Mouse (Mus musculus) CH12.LX (cell line): ENCODE results near the gene Rrbp1. TPM values are rescaled to one million over a fixed set of nuclear protein-coding genes. Genes with fewer than 3 reads are reported as not detected.

Experiments
- DNase-seq: peaks from one replicate; pipeline ENCODE4 v3.0.0-alpha.2; 2013; ENCODE audit errors: extremely low read depth
- H3K27ac ChIP-seq: 2 replicates; pipeline ENCODE4 v1.5.1; 2012; ENCODE audit warnings: low read depth, mild to moderate bottlenecking, control low read depth, moderate library complexity; ENCODE audit not compliant: insufficient read depth
- H3K27me3 ChIP-seq: replicated peaks from 2 replicates; pipeline ENCODE3; 2012; ENCODE audit warnings: inconsistent platforms
- H3K36me3 ChIP-seq, 2 experiments: replicated peaks in 1 of 2; 2 replicates each; pipeline versions ENCODE3 to v1.6.1; 2012; ENCODE audit warnings: inconsistent platforms in 1 of 2, low read length in 1 of 2, mild to moderate bottlenecking in 1 of 2, mixed read lengths in 1 of 2, moderate library complexity in 1 of 2; ENCODE audit not compliant: control insufficient read depth in 1 of 2, insufficient read depth in 1 of 2
- H3K4me1 ChIP-seq, 2 experiments: 2 replicates each; pipeline ENCODE4 v1.6.1; 2012; ENCODE audit warnings: inconsistent platforms in 1 of 2, moderate library complexity in 1 of 2; ENCODE audit not compliant: insufficient read depth in 2 of 2, control insufficient read depth in 1 of 2
- H3K4me2 ChIP-seq: 2 replicates; pipeline ENCODE4 v1.6.1; 2012; ENCODE audit warnings: low read depth, mild to moderate bottlenecking, control low read depth; ENCODE audit not compliant: poor library complexity, insufficient read depth, severe bottlenecking
- H3K4me3 ChIP-seq, 3 experiments: fragments of 150-350 bp in 1 of 3; sonication (generic) in 1 of 3; replicated peaks in 1 of 3; 2 replicates each; pipeline versions ENCODE3 to v1.5.1; 2011 to 2012; ENCODE audit warnings: low read depth in 2 of 3, low read length in 2 of 3, mild to moderate bottlenecking in 2 of 3, moderate library complexity in 2 of 3, control low read depth in 1 of 3, improper control_type of control experiment in 1 of 3, inconsistent platforms in 1 of 3, mixed read lengths in 1 of 3; ENCODE audit not compliant: poor library complexity in 1 of 3
- H3K79me2 ChIP-seq: replicated peaks from 2 replicates; pipeline ENCODE4 v1.6.1; 2012; ENCODE audit warnings: mild to moderate bottlenecking, moderate library complexity; ENCODE audit not compliant: control insufficient read depth, poor library complexity, insufficient read depth, severe bottlenecking; ENCODE audit errors: extremely low read depth
- H3K9ac ChIP-seq: 2 replicates; pipeline ENCODE4 v1.6.1; 2012; ENCODE audit warnings: low read depth, mild to moderate bottlenecking, control low read depth, moderate library complexity; ENCODE audit not compliant: insufficient read depth
- H3K9me3 ChIP-seq: replicated peaks from 2 replicates; pipeline ENCODE3; 2012; ENCODE audit warnings: low read length, inconsistent platforms, mixed read lengths
- CHD1 ChIP-seq: IDR thresholded peaks from 2 replicates; pipeline ENCODE4 v1.6.1; 2012; ENCODE audit warnings: low read depth, low read length, improper control_type of control experiment, inconsistent platforms
- EP300 ChIP-seq: IDR thresholded peaks from 2 replicates; pipeline ENCODE4 v1.6.1; 2011; ENCODE audit warnings: low read length, improper control_type of control experiment
- GABPA ChIP-seq: IDR thresholded peaks from 2 replicates; pipeline ENCODE4 v1.6.1; 2012; ENCODE audit warnings: low read depth, low read length, improper control_type of control experiment, inconsistent platforms; ENCODE audit not compliant: insufficient replicate concordance
- HCFC1 ChIP-seq: IDR thresholded peaks from 2 replicates; pipeline ENCODE4 v1.6.1; 2012; ENCODE audit warnings: low read depth, mild to moderate bottlenecking, inconsistent platforms, low read length, improper control_type of control experiment
- IRF4 ChIP-seq: IDR thresholded peaks from 2 replicates; pipeline ENCODE4 v1.6.1; 2014; ENCODE audit warnings: low read depth, mild to moderate bottlenecking, inconsistent platforms, low read length, improper control_type of control experiment
- JUN ChIP-seq: IDR thresholded peaks from 2 replicates; pipeline ENCODE4 v1.6.1; 2011; ENCODE audit warnings: low read depth, mild to moderate bottlenecking, low read length, improper control_type of control experiment, moderate library complexity; ENCODE audit not compliant: insufficient read depth
- KAT2A ChIP-seq: IDR thresholded peaks from 2 replicates; pipeline ENCODE4 v1.6.1; 2012; ENCODE audit warnings: low read length, improper control_type of control experiment, inconsistent platforms; ENCODE audit not compliant: insufficient replicate concordance
- MAFK ChIP-seq: IDR thresholded peaks from 2 replicates; pipeline ENCODE4 v1.6.1; 2011; ENCODE audit warnings: low read length, improper control_type of control experiment; ENCODE audit not compliant: insufficient replicate concordance
- NELFE ChIP-seq: IDR thresholded peaks from 2 replicates; pipeline ENCODE4 v1.6.1; 2011; ENCODE audit warnings: low read depth, low read length, improper control_type of control experiment
- RAD21 ChIP-seq: IDR thresholded peaks from 2 replicates; pipeline ENCODE4 v1.6.1; 2011; ENCODE audit warnings: low read depth, mild to moderate bottlenecking, low read length, improper control_type of control experiment, moderate library complexity
- UBTF ChIP-seq: IDR thresholded peaks from 2 replicates; pipeline ENCODE4 v1.6.1; 2012; ENCODE audit warnings: low read depth, mild to moderate bottlenecking, inconsistent platforms, low read length, improper control_type of control experiment, moderate library complexity
- dilution Hi-C: fragments of 300-500 bp; cut with MboI; formaldehyde crosslinking; loops from 2 replicates; pipeline ENCODE4 v1.14.3; 2020; ENCODE audit warnings: low sequenced_read_pairs; ENCODE audit not compliant: extremely low pct_unique_long_range_greater_than_20kb, extremely low pct_ligation_motif_present
- in situ Hi-C: fragments of 300-500 bp; cut with MboI; formaldehyde crosslinking; loops from 3 replicates; pipeline ENCODE4 v1.14.3; 2019; ENCODE audit warnings: low sequenced_read_pairs, low pct_ligation_motif_present, low pct_unique_long_range_greater_than_20kb, mixed read lengths
- polyA plus RNA-seq: library from polyadenylated mRNA; unstranded; fragments of >175 nt; gene quantifications from 2 replicates; pipeline ENCODE4 v1.2.1, GENCODE M21; 2012; ENCODE audit warnings: low read depth; ENCODE audit not compliant: insufficient read length
- total RNA-seq, 2 experiments: library from RNA; depleted of rRNA; stranded (reverse); fragments of 300-350 nt in 1 of 2; fragments of >200 nt in 1 of 2; gene quantifications; 2 replicates each; pipeline ENCODE4 v1.2.3; 2012 to 2014

Rrbp1 gene
- total and polyA plus RNA-seq, 3 experiments, result 42.4 to 127 (median 49.3) TPM

DNA sequence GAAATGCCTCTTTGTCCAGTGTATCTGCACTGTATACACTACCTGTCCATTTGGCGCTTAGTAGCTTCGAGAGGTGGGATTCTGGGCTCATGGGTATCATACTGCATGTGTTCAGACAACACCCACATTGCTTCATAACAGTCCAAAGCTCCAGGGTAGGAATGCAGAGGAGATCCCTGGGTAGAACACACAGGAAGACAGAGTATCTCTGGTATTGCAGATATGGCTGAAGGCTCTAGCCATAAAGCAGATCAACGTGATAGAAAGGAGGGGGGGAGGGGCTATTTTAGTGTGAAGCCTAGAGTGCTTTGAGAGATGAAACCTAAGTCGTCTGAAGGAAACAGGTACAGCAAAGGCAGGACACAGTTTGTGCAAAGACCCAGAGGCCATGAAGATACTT is 15.4 kb upstream of the Rrbp1 start:
- Histone ChIP-seq H3K9ac (no peak overlapping the region), H3K27me3 (peaks cover 2% of the 10 kb centered on the region), H3K4me3 (no peak overlapping the region), H3K79me2 (no peaks in the 10 kb centered on the region), H3K4me2 (no peak overlapping the region), H3K4me1 (0 out of 4 replicates have a peak, but pooled peaks cover 0 to 2% of the 10 kb centered on the region in 2 experiments), H3K27ac (no peak overlapping the region), H3K9me3 (no peaks in the 10 kb centered on the region), H3K36me3 (no peaks in the 10 kb centered on the region)
- DNase-seq, result no peak
- TF ChIP-seq NELFE, result no peak
- TF ChIP-seq EP300, result no peak
- TF ChIP-seq CHD1, result no peak
- in situ Hi-C loops, result no loop called here
- dilution Hi-C loops, result no loop called here

DNA sequence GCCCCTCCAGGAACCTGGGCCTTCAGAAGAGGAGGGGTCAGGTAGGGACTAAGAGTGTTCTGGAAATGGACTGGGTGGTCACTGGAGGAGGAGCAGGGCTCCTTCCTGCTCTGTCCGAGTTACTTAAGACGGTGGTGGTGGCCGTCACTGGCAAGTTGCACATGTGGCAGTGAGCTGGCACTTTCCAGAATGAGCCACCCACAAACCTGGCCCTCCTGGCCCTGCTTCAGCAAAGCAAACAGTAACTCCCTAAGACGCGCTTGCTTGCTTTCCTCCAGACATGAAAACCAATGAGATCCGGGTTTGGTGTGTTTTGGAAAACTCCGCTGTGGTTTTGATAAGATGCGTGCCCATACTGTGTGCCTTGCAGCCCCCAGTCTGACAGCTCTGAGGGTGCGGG is 14.3 kb upstream of the Rrbp1 start:
- Histone ChIP-seq H3K9me3 (no peaks in the 10 kb centered on the region), H3K27ac (no peak overlapping the region), H3K4me1 (0 out of 4 replicates have a peak, but pooled peaks cover 0 to 2% of the 10 kb centered on the region in 2 experiments), H3K27me3 (peaks cover 4% of the 10 kb centered on the region), H3K36me3 (no peaks in the 10 kb centered on the region), H3K4me2 (no peak overlapping the region), H3K79me2 (no peaks in the 10 kb centered on the region), H3K4me3 (no peak overlapping the region), H3K9ac (no peak overlapping the region)
- dilution Hi-C loops, result no loop called here
- in situ Hi-C loops, result no loop called here
- no peak for DNase-seq
- TF ChIP-seq JUN (no peak), MAFK (no peak)

DNA sequence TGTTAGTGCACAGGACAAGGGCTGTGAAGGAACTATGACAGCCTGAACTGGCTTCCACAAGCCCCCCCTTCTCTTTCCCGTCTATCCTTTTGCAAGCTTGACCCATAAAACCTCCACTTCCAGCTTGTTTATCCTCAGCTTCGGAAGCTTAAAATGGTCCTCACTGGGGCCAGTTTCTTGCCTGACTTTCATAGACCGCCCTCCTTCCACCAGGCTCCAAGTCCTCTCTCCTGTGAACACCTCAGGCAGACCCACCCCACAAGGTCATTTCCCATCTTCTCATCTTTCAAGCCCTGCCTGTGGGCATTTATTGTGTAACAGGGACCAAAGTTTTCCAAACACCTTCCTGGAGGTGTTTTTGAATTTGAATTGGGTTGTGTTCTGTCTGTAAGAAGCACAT is 11.4 kb upstream of the Rrbp1 start:
- DNase-seq, result no peak
- dilution Hi-C loops, result no loop called here
- Histone ChIP-seq H3K27me3 (peaks cover 15% of the 10 kb centered on the region), H3K9me3 (no peaks in the 10 kb centered on the region), H3K27ac (no peak overlapping the region), H3K79me2 (no peaks in the 10 kb centered on the region), H3K4me2 (no peak overlapping the region), H3K36me3 (no peaks in the 10 kb centered on the region), H3K9ac (no peak overlapping the region), H3K4me3 (no peak overlapping the region), H3K4me1 (0 out of 4 replicates have a peak, but pooled peaks cover 0 to 2% of the 10 kb centered on the region in 2 experiments)
- in situ Hi-C loops, result no loop called here
- TF ChIP-seq JUN (no peak), HCFC1 (no peak), RAD21 (no peak), MAFK (no peak), KAT2A (no peak), UBTF (no peak), GABPA (no peak), IRF4 (no peak)
